Mouse (Mus musculus): Measurements from ENCODE around the gene Gm11492. TPM values are rescaled to one million over a fixed set of nuclear protein-coding genes. Genes with fewer than 3 reads are reported as not detected.

Gene Gm11492
- total and polyA plus RNA-seq, 3 experiments = not detected

- no peak for TF ChIP-seq E2F4 (IDR thresholded peaks at IDR 0.05; ENCODE audit: borderline replicate concordance, low read depth, low read length)
- no peak for TF ChIP-seq MAZ (IDR thresholded peaks at IDR 0.05; ENCODE audit: low read depth, low read length)
- no peak for TF ChIP-seq RCOR1 (IDR thresholded peaks at IDR 0.05; ENCODE audit: low read depth, low read length)
- TF ChIP-seq EP300 (IDR thresholded peaks at IDR 0.05; ENCODE audit: low read depth in 1 of 2, low read length in 2 of 2) = no peak
- TF ChIP-seq TCF12 (IDR thresholded peaks at IDR 0.05; ENCODE audit: low read depth, low read length) = no peak
- no peak for TF ChIP-seq TAL1 (IDR thresholded peaks at IDR 0.05; ENCODE audit: low read length)
- no peak for TF ChIP-seq CHD1 (IDR thresholded peaks at IDR 0.05; ENCODE audit: low read depth, low read length)
- no peak for TF ChIP-seq ZNF384 (IDR thresholded peaks at IDR 0.05; ENCODE audit: low read depth, low read length)
- no peak for TF ChIP-seq POLR2A (IDR thresholded peaks at IDR 0.05; ENCODE audit: control insufficient read depth in 1 of 2, insufficient read depth in 1 of 2, low read depth in 1 of 2, low read length in 2 of 2, poor library complexity in 1 of 2)
- TF ChIP-seq USF2 (IDR thresholded peaks at IDR 0.05; ENCODE audit: borderline replicate concordance in 1 of 2, insufficient read depth in 1 of 2, low read depth in 1 of 2, low read length in 2 of 2) = no peak
- TF ChIP-seq SIN3A (IDR thresholded peaks at IDR 0.05; ENCODE audit: low read length) = no peak
- TF ChIP-seq HCFC1 (IDR thresholded peaks at IDR 0.05; ENCODE audit: low read depth, low read length) = no peak
- no peak for TF ChIP-seq CHD2 (IDR thresholded peaks at IDR 0.05; ENCODE audit: low read length)
- no peak for TF ChIP-seq GABPA (IDR thresholded peaks at IDR 0.05; ENCODE audit: low read depth, low read length)
- TF ChIP-seq UBTF (IDR thresholded peaks at IDR 0.05; ENCODE audit: borderline replicate concordance, insufficient read depth, low read depth, low read length) = no peak
- H3K9ac ChIP-seq (ENCODE audit: control insufficient read depth, low read depth, low read length, poor library complexity, severe bottlenecking) = no peak overlapping the region
- H3K4me3 ChIP-seq (ENCODE audit: control insufficient read depth in 1 of 2, insufficient read depth in 1 of 2, low read depth in 2 of 2, low read length in 2 of 2) = no peak overlapping the region
- H3K4me1 ChIP-seq (ENCODE audit: control insufficient read depth in 1 of 2, insufficient read depth in 2 of 2, low read length in 2 of 2) = no peaks in the 10 kb centered on the region
- H3K27me3 ChIP-seq (ENCODE audit: control insufficient read depth in 1 of 2, insufficient read depth in 2 of 2, low read length in 2 of 2) = no peaks in the 10 kb centered on the region
- no peak for DNase-seq (ENCODE audit: low read depth, low spot score)
- no peak overlapping the region for H3K27ac ChIP-seq (ENCODE audit: control insufficient read depth, low read depth, low read length)
- H3K36me3 ChIP-seq (ENCODE audit: control insufficient read depth in 1 of 2, insufficient read depth in 2 of 2, low read length in 2 of 2) = peaks cover 0 to 7% of the 10 kb centered on the region in 2 experiments; a peak in 2 of 4 replicates
- no peaks in the 10 kb centered on the region for H3K79me2 ChIP-seq (ENCODE audit: control insufficient read depth, insufficient read depth, low read length, poor library complexity)
- H3K9me3 ChIP-seq (replicated peaks; ENCODE audit: insufficient read depth, low read length) = no peaks in the 10 kb centered on the region
These were observed 33.1 kb downstream of the Gm11492 start for GRCm38 (mm10) chr11:87599395-87600089.

DNA sequence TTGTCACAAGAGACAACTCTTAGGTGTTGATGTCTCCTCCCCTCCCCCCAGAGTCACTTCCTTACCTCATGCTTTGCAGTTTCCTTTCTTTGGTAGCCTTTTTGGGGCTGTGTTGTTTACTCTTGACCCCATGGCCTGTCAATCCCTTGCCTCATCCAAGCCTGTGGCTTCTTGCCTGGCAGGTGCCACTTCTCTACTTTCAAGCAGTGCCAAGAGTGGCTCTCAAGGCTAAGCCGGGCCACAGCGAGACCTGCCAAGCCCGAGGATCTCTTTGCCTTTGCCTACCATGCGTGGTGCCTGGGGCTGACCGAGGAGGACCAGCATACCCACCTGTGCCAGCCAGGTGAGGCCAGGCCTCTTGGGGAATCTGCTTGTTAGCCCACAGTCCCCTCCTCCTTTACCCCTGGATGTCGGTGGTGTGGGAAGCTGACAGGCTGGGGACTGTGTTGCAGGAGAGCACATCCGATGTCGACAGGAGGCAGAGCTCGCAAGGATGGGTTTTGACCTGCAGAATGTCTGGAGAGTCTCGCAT, 33.9 kb downstream of the Gm11492 start:
- H3K36me3 ChIP-seq (ENCODE audit: control insufficient read depth in 1 of 2, insufficient read depth in 2 of 2, low read length in 2 of 2) = peaks cover 0 to 12% of the 10 kb centered on the region in 2 experiments; a peak in 2 of 4 replicates
- no peaks in the 10 kb centered on the region for H3K27me3 ChIP-seq (ENCODE audit: control insufficient read depth in 1 of 2, insufficient read depth in 2 of 2, low read length in 2 of 2)
- no peaks in the 10 kb centered on the region for H3K9me3 ChIP-seq (replicated peaks; ENCODE audit: insufficient read depth, low read length)
- H3K4me3 ChIP-seq (ENCODE audit: control insufficient read depth in 1 of 2, insufficient read depth in 1 of 2, low read depth in 2 of 2, low read length in 2 of 2) = no peak overlapping the region
- no peaks in the 10 kb centered on the region for H3K79me2 ChIP-seq (ENCODE audit: control insufficient read depth, insufficient read depth, low read length, poor library complexity)
- no peaks in the 10 kb centered on the region for H3K4me1 ChIP-seq (ENCODE audit: control insufficient read depth in 1 of 2, insufficient read depth in 2 of 2, low read length in 2 of 2)
- TF ChIP-seq ELF1 (IDR thresholded peaks at IDR 0.05; ENCODE audit: low read depth, low read length) (no peak), TAL1 (IDR thresholded peaks at IDR 0.05; ENCODE audit: low read length) (no peak), RCOR1 (IDR thresholded peaks at IDR 0.05; ENCODE audit: low read depth, low read length) (no peak), MYC (IDR thresholded peaks at IDR 0.05; ENCODE audit: low read depth, low read length) (no peak), BHLHE40 (IDR thresholded peaks at IDR 0.05; ENCODE audit: borderline replicate concordance, low read depth, low read length) (no peak), JUND (IDR thresholded peaks at IDR 0.05; ENCODE audit: low read depth, low read length) (no peak), RAD21 (IDR thresholded peaks at IDR 0.05; ENCODE audit: low read depth, low read length) (no peak), POLR2A (IDR thresholded peaks at IDR 0.05; ENCODE audit: control insufficient read depth in 1 of 2, insufficient read depth in 1 of 2, low read depth in 1 of 2, low read length in 2 of 2, poor library complexity in 1 of 2) (no peak), MAZ (IDR thresholded peaks at IDR 0.05; ENCODE audit: low read depth, low read length) (no peak), NRF1 (IDR thresholded peaks at IDR 0.05; ENCODE audit: insufficient read depth, low read depth, low read length, poor library complexity, severe bottlenecking) (no peak), MEF2A (IDR thresholded peaks at IDR 0.05; ENCODE audit: extremely low read depth, insufficient replicate concordance, low read depth, low read length, poor library complexity, severe bottlenecking) (no peak), EP300 (IDR thresholded peaks at IDR 0.05; ENCODE audit: low read depth in 1 of 2, low read length in 2 of 2) (no peak), USF2 (IDR thresholded peaks at IDR 0.05; ENCODE audit: borderline replicate concordance in 1 of 2, insufficient read depth in 1 of 2, low read depth in 1 of 2, low read length in 2 of 2) (no peak), CHD2 (IDR thresholded peaks at IDR 0.05; ENCODE audit: low read length) (no peak)
- H3K9ac ChIP-seq (ENCODE audit: control insufficient read depth, low read depth, low read length, poor library complexity, severe bottlenecking) = no peak overlapping the region
- H3K27ac ChIP-seq (ENCODE audit: control insufficient read depth, low read depth, low read length) = no peak overlapping the region
- DNase-seq (ENCODE audit: low read depth, low spot score) = no peak

Measured in MEL (cell line).